Mouse (Mus musculus) heart, adult 2 months (tissue): ENCODE measurements around the gene Rps8.

Experiments
- CTCF ChIP-seq: fragments of 200-600 bp; IDR thresholded peaks from 2 replicates; pipeline ENCODE4 v1.8.1; 2022; ENCODE audit warnings: antibody characterized with exemption, mild to moderate bottlenecking, moderate library complexity
- EP300 ChIP-seq: fragments of 200-500 bp; IDR thresholded peaks from 2 replicates; pipeline ENCODE4 v1.6.1; 2011; ENCODE audit warnings: low read depth, low read length, control low read depth; ENCODE audit not compliant: insufficient read depth
- POLR2A ChIP-seq: fragments of 200-500 bp; IDR thresholded peaks from 2 replicates; pipeline ENCODE4 v1.6.1; 2011; ENCODE audit warnings: mild to moderate bottlenecking, low read depth, low read length, control low read depth; ENCODE audit not compliant: insufficient read depth

GRCm38 (mm10) chr4:117148047-117148713, 7.9 kb downstream of the Rps8 start:
- TF ChIP-seq POLR2A: no peak
- TF ChIP-seq CTCF: no peak
- TF ChIP-seq EP300: no peak
